Mouse (Mus musculus) ZHBTc4 (cell line): ENCODE results near the gene Eras.

Experiments
- DNase-seq: peaks from one replicate; pipeline ENCODE4 v3.0.0-alpha.2; 2011; ENCODE audit warnings: low read depth, low spot score

Eras gene

DNA sequence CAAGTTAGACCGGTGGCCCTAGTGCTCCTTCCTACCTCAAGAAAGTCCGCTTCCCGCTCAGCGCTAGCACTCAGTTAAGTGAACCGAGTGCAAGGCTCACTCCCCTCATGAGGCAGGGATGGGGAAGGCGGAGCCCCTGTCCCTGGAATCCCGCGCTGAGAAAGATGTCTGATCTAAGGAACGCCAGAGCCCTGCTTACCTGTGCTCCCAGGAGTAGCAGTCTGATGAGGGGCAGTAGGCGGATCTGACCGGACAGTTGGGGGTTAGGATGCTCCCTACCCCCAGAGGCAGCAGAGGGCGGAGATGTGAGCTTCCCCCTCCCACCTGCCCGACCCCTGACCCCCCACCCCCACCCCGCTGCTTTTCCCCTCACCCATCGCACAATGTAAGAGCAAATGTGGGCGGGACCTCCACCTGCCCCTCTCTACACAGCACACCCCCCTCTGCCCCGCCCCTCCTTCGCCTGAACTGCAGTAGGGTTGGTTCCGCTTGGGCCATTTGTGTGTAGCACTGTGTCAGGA is at the start of gene Eras:
Eras (minus strand) TSS at position 338 of the 521 bp plus-strand sequence.
- peak; percentile 72 for DNase-seq

DNA sequence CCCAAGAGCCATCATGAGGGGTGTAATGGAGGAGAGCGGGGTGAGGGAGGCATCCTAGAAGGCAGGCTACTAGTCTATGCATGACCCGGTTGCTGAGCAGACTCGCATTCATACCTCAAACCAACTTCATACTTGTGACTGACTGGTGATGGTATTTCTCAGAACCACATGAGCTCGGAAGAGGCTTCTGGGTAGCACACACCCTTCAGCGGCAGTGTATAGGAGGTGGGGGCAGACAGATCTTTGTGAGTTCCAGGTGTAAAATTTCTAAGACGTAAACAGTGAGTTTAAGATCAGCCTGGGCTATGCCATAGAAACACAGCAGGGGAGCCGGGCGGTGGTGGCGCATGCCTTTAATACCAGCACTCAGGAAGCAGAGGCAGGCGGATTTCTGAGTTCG is 49.5 kb upstream of the Eras start, which contains the start of gene Gata1:
Gata1 (minus strand) TSS at position 180 of the 400 bp plus-strand sequence.
- DNase-seq: peak; percentile 32

GRCm38 (mm10) chrX:7971292-7971691 is 42.9 kb upstream of the Eras start:
- DNase-seq: no peak

DNA sequence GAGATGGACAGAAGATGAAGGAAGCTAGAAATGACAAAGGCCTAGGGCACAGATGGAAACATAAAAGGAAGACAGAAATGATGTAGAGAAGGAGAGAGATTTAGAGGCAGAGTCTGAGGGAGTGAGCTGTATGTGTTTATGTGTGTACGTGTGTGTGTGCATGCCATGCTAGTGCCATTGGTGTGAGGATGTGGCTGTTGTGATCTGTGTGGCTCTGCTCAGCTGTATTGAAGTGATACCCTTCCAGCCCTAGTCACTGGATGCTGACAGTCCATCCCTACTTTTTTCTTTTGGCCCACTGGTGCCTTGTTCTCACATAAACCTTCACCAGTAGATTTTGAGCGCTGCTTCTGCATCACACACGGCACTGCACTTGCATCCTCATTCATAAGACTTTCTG is 40.5 kb upstream of the Eras start:
- DNase-seq: no peak

- DNase-seq: no peak
These were observed 39.8 kb upstream of the Eras start for GRCm38 (mm10) chrX:7968226-7968625.

GRCm38 (mm10) chrX:7967596-7968201 is 39.3 kb upstream of the Eras start:
- DNase-seq: no peak

DNA sequence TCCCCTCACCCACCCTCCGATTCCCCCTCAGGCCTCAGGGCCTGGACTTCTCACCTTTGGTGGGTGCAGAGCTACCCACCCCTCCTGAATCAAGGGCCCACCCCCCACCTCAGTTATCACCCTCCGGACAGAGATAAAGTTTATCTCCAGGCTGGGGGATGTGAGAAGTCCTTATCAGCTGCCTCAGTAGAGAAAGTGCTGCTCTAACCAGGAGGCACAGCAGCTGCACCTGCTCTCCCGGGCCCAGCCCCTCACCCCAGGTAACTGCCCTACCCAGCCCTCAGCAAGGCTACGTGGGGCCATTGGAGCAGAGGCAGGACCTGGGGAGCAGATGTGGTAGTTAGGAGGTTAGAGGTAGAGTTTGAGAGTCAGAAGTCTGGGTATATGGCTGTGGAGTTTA is 37.8 kb upstream of the Eras start:
- no peak for DNase-seq

DNA sequence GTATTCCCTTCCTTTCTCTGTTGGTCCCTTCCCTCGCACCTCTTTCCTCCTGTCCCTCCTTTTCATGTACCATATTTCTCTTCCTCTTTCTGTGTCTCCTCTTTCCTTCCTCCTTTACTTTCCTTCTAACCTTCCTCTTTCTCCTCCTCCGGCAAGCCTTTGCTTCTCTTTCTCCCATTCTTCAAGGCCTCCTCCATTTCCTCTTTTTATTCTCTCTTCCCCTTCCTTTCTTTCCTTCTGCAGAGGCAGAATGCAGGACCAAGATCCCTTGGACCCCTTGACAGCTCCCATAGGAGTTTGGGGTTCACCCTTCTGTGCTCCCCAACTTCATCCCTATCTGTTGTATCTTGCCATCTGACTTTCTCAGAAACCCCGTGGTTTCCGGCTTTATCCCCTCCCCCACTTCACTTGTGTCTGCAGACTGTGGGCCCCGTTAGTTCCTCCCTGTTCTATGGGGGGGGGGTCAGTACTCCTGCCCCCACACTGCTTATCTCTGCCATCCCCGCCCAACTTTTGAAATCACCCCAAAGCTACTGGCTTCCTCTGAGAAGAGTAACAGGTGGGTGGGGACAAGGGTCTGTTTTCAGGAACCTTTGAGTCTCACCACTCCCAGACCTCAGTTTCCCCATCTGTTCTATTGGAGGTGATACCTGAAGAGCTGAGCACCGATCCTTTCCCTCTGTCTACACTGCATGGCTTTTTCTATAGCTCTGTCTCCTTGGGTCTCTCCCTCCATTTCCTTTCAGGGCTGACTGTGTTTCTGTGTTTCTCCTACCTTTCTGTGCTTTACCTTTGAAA is 35.6 kb upstream of the Eras start:
- no peak for DNase-seq

DNA sequence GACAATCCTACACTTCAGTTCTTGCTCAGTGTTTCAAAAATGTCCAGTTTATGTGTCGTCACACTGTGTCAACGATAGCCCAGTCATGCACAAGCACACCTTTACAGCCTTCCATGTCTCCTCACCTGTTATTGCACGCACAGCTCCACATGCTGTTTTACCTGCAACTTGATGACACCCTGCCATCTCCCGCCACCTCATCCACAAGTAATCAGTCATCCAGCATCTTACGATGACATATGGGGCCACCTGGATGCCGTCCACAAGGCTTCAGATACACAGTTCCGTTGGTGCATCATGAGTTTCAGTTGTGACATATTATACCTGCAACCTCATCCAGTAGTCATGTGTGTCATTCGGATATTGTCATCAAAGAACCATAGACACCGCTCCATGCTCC is 30.5 kb upstream of the Eras start:
- no peak for DNase-seq

DNA sequence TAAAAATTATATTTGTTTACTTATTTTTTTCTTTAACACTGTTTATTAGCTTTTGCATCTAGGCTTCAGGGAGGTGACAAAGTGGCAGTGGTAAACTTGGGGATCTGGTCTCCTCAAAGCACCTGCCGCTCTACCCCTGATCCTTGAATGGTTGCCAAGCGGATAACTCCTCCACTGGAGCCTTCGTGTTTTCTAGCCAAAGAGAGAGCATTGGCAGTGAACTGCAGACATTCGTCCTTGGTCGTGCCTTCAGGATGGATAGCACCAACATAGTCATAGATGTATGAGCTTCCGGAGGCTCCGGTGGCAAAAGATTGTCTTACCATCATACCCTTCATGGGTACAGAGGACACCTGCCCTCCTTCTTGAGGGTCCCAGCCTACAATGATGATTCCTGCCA is 21.7 kb upstream of the Eras start:
- no peak for DNase-seq

DNA sequence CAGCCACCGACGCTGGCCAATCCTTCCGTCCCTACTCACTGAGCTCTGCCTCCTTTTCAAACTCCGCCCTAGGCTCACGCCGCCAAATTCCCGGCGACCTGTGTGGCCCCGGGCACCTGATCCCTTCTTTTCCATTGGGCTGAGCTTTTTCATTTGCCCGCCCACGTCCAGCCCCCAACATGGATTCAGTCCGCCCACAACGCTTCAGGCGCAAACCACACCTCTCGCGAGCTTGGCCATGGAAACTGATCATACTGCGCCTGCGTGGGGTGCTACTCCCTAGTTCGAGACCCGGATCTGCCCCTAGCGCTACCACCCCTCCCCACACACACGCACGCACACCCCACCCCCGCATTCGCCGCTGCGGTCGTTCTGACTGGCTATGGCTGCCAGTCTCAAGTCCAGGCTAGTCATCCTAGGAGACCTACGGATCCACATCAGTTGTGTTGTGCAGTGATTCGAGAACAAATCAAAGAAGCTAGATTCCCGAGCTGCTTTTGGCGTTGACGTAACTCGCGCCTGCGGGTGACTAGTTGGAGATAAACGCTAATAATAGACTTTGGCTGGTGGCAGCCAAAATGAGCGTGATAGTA is 19.6 kb upstream of the Eras start:
- DNase-seq: peak; percentile 98

DNA sequence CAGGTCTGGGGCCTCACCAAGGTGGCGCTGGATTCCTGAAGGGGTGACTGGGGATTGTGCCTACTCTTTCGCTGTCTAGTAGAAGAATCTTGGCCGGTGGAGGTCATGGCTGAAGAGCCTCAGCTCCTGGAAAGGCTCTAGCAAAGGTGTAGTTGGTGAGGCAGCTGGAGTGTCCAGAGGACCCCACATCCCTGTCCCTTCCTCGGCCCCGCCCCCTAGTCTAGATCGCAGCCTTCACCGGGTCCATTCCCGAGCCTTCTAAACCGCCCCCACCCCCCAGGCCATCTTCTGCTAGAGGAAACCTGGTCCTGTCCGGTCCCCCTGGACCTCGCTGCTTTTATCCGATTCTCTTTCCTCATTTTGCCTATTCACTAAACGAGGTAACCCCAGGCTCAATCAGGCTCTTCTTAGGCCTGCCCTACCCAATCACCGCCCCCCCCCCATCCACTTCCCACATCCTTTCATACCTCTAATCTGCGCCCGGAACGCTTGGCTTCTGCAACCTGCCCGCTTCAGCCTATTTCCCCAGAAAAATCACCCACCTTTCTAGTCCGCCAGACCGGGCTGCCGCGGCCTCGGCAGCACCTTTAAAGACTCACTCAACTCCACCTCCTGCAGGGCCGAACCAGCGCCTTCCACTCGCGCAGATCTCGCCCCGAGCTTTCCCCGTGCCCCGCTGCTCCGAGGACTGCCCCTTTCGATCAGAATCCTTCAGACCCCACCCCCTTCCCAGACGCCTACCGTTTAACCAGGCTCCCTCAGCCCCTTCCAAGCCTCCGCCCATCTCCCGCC is 18.9 kb upstream of the Eras start, which contains the start of gene Hdac6:
Hdac6 (minus strand) TSS at position 782 of the 792 bp plus-strand sequence.
- DNase-seq: no peak

DNA sequence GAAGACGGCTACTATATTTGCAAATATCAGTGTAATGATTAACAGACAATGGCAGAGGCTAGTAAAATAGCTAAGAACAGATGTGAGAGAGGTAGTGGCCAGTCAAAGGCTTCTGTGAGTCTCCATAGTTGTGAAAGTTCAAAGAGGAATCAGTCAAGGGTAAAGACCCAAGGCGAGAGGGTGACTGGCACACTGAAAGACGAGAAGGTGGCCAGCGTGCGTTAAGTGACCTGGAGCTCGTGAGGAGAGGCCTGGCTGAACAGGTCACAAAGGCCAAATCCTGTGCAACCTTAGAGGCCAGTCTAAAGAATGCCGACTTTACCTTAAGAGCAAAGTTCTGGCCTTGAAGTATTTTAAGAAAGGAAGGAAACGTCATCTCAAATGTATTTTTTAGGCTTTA is 17.2 kb upstream of the Eras start:
- no peak for DNase-seq

- no peak for DNase-seq
These were observed 9.3 kb upstream of the Eras start for GRCm38 (mm10) chrX:7937667-7938066.

DNA sequence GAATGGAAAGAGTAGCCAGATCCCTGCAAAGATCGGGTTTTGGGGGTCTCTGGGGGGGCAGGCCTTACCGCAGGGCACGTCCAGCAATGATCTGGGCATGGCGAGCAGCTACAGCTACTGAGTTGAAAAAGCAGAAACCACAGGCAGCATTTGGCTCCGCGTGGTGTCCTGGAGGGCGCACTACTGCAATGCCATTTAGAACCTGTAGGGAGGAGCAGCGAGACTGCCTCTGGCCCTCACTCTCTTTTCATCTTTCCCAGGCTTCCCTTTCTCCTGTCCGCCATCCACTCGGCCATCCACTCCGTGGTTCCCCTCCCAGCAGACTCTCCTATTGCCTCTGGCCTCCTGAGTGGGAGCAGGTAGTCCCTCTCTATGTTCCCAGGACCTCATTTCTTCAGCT is 8.5 kb upstream of the Eras start:
- DNase-seq: peak; percentile 61

DNA sequence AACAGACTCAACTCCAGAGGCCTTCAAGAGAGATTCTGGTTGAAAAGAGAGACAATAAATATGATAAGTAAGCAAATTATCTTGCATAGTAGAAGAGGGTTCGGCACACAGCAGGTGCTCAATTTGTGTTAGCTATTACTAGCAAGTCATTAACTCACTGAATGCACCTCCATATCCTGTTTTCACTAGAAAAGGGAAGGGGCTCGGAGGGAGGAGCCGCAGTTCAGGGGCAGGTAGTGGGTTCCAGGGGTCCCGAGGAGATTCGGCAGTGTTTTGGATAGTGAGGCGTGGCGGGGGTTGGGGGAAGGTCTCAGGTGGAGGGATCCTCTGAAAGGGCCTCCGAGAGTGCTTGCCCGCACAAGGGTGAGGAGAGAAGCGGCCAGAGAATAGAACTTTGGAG is 1.3 kb downstream of the Eras start:
- peak; percentile 74 for DNase-seq

DNA sequence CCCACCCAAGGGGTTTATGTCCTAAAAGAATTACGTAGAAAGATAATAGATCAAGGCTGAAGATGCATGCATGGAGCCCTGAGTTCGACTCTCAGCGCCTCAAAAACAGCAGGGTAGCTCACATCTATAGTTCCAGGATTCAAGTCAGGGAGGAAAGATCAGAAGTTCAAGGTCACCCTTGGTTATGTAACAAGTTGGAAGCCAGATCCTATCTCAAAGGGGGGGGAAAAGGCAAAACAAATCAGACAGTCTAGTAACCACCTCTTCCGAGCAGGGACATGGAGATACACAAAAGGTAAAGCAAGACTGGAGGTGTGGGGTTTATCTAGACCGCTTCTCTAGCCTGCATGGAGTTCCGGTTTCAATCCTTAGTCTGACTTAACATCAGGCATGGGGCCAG is 2.1 kb downstream of the Eras start:
- peak; percentile 62 for DNase-seq

DNA sequence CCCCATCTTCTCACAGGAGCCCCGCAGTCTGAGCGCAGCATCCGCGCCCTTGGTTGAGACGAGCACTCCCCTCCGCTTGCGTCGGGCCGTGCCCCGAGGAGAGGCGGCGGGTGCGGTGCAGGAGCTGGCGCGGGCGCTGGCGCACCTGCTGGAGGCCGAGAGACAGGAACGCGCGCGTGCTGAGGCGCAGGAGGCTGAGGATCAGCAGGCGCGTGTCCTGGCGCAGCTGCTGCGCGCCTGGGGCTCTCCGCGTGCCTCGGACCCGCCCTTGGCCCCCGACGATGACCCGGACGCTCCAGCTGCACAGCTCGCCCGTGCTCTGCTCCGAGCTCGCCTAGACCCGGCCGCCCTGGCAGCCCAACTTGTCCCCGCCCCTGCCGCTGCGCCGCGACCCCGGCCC is 6.4 kb downstream of the Eras start:
- DNase-seq: peak; percentile 62

- peak; percentile 65 for DNase-seq
These were observed 8.6 kb downstream of the Eras start, which contains the start of gene Pcsk1n for GRCm38 (mm10) chrX:7919601-7920383. Gene Pcsk1n, plus strand, starts transcription at chrX:7919822.

- peak; percentile 43 for DNase-seq
These were observed 10.4 kb downstream of the Eras start for GRCm38 (mm10) chrX:7917960-7918359.

DNA sequence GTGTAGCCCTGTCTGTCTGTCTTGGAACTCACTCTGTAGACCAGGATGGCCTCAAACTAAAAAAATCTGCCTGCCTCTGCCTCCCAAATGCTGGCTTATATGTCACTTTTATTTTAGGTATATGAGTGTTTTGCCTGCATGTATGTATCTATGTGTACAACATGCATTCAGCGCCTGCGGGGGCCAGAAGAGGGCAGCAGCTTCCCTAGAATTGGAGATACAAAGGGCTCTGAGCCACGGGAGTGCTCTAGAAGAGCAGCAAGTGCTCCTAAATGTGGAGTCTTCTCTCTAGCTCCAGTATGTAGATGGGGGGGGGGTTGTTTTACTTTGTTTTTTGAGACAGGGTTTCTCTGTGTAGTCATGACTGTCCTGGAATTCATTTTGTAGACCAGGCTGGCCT is 12.7 kb downstream of the Eras start:
- peak; percentile 26 for DNase-seq
